Mouse (Mus musculus) ES-Bruce4 (cell line): ENCODE measurements around the gene Tbc1d13. TPM values are rescaled to one million over a fixed set of nuclear protein-coding genes. Genes with fewer than 3 reads are reported as not detected.

ENCODE experiments used
- H3K27ac ChIP-seq: 2 replicates; pipeline ENCODE4 v1.5.1; 2012; ENCODE audit warnings: low read length, inconsistent platforms; ENCODE audit not compliant: insufficient read depth
- H3K27me3 ChIP-seq: 2 replicates; pipeline ENCODE4 v1.6.1; 2012; ENCODE audit warnings: mild to moderate bottlenecking, low read length, inconsistent platforms; ENCODE audit not compliant: control insufficient read depth, poor library complexity, insufficient read depth, severe bottlenecking
- H3K36me3 ChIP-seq: 2 replicates; pipeline ENCODE4 v1.6.1; 2012; ENCODE audit warnings: inconsistent platforms, mild to moderate bottlenecking, low read length, moderate library complexity; ENCODE audit not compliant: control insufficient read depth, poor library complexity, insufficient read depth, severe bottlenecking
- H3K4me1 ChIP-seq: one replicate; pipeline ENCODE4 v1.8.1; 2011; ENCODE audit warnings: low read length; ENCODE audit not compliant: control insufficient read depth, insufficient read depth
- H3K4me3 ChIP-seq: 2 replicates; pipeline ENCODE4 v1.5.1; 2011; ENCODE audit warnings: low read depth, mild to moderate bottlenecking, low read length
- H3K9ac ChIP-seq: 2 replicates; pipeline ENCODE4 v1.6.1; 2012; ENCODE audit warnings: low read depth, mild to moderate bottlenecking, inconsistent platforms; ENCODE audit not compliant: poor library complexity, severe bottlenecking
- H3K9me3 ChIP-seq: replicated peaks from 2 replicates; pipeline ENCODE4 v1.6.1; 2012; ENCODE audit warnings: mild to moderate bottlenecking, low read length, inconsistent platforms; ENCODE audit not compliant: control insufficient read depth, poor library complexity, insufficient read depth, severe bottlenecking
- CTCF ChIP-seq: IDR thresholded peaks from one replicate; pipeline ENCODE4 v1.8.1; 2011; ENCODE audit warnings: low read depth, low read length
- EP300 ChIP-seq: IDR thresholded peaks from 2 replicates; pipeline ENCODE4 v1.6.1; 2011; ENCODE audit warnings: low read depth, low read length; ENCODE audit not compliant: insufficient read depth
- POLR2A ChIP-seq: IDR thresholded peaks from one replicate; pipeline ENCODE4 v1.8.1; 2011; ENCODE audit warnings: low read length; ENCODE audit not compliant: insufficient read depth
- polyA plus RNA-seq: library from polyadenylated mRNA; stranded (reverse); fragments of >200 nt; gene quantifications from 2 replicates; pipeline ENCODE4 v1.2.4, GENCODE M21; 2011; ENCODE audit warnings: low read depth; ENCODE audit not compliant: missing spikeins, insufficient read depth, insufficient read length

Gene Tbc1d13
- polyA plus RNA-seq, 1 experiment: 173 TPM

DNA sequence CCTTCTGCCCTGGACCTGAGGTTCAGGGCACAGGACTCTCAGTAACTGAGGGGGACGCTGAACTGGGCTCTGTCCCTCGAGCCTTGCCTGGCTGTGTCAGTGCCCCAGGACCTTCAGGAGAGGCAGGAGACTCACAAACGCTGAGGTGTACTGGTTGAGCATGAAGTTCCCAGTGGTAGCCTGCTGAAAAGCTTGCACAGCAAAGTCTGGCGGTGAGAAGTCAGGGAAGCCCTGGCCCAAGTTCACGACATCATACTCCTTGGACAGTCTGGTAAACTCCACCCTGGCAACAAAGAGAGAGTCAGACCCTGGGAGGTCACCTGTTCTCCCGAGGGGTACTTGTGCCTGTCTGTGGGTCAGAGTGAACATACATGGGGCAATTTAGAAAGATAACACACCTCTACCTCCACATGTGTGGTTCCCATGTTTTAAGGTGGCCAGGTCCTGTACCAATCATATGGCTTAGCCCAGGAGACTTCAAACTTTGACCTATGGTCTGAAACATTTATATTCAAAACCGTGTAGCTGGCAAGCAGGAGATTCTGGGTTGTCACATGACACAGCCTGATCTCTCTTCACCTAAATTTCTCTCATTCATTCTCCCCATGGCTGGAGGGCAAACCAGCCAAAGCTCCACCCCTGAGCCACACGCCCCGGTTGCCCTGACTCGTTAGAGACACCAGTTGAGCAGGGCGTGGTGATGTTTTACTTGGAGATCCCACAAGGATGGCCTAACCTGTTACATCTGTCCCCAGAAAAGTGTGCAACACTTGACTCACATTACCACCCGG lies 58.4 kb downstream of the Tbc1d13 start:
- Histone ChIP-seq H3K27me3 (no peaks in the 10 kb centered on the region), H3K27ac (no peak overlapping the region), H3K36me3 (no peaks in the 10 kb centered on the region), H3K9me3 (no peaks in the 10 kb centered on the region), H3K9ac (no peak overlapping the region), H3K4me3 (no peak overlapping the region), H3K4me1 (peaks cover 7% of the 10 kb centered on the region)
- TF ChIP-seq EP300 (no peak), POLR2A (no peak), CTCF (no peak)

DNA sequence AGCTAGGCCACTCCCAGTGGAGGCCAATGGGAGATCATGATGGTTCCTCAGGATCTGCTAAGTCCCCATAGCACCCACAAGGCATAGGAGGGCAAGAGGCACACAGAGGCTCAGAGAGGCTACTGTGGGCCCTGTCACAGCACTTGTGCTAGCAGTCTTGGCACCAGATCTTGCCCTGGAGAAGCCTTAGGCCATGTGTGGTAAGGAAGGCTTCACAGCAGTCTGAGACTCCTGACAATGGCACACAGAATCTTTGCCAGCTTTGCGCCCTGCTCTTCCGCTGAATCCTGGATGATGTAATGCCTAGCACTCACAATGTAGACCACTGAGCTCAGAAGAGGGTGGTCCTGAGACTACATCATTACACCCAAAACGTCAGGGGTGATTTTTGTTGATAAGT lies 61.1 kb downstream of the Tbc1d13 start:
- Histone ChIP-seq H3K4me3 (no peak overlapping the region), H3K4me1 (peaks cover 7% of the 10 kb centered on the region), H3K9me3 (no peaks in the 10 kb centered on the region), H3K27ac (no peak overlapping the region), H3K9ac (no peak overlapping the region), H3K27me3 (no peaks in the 10 kb centered on the region), H3K36me3 (no peaks in the 10 kb centered on the region)
- TF ChIP-seq POLR2A: no peak
- no peak for TF ChIP-seq CTCF
- TF ChIP-seq EP300: no peak

GRCm38 (mm10) chr2:30198021-30198420 lies 64.5 kb downstream of the Tbc1d13 start:
- no peak for TF ChIP-seq POLR2A
- no peak for TF ChIP-seq CTCF
- no peak for TF ChIP-seq EP300
- H3K9ac ChIP-seq: no peak overlapping the region

DNA sequence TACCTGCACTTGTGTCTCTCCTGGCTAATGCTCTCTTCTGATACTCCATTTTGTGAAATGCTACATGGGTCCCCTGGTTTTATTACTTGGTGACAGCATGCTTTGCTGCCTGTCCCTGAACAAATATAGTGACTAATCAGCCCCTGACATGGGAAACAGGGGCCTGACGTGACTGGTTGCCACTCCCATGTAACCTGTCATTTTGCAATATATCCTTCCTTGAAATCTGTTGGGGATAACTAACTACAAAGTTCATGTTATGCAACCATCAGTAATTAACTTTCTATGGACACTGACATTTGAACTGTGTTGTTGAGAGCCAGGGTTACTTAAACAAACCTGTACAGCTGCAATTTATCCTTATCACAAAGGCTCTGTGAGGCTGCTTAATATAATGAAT lies 66.4 kb downstream of the Tbc1d13 start:
- peaks cover 2% of the 10 kb centered on the region for H3K4me1 ChIP-seq
- H3K9ac ChIP-seq: no peak overlapping the region

More at GRCm38 (mm10) chr2:30198021-30198420, 64.5 kb downstream of the Tbc1d13 start:
- Histone ChIP-seq H3K36me3 (no peaks in the 10 kb centered on the region), H3K4me3 (no peak overlapping the region), H3K27me3 (no peaks in the 10 kb centered on the region), H3K4me1 (peaks cover 4% of the 10 kb centered on the region), H3K9me3 (no peaks in the 10 kb centered on the region), H3K27ac (no peak overlapping the region)

GRCm38 (mm10) chr2:30200388-30200925 lies 66.9 kb downstream of the Tbc1d13 start:
- no peaks in the 10 kb centered on the region for H3K9me3 ChIP-seq
- no peak for TF ChIP-seq CTCF
- no peak for TF ChIP-seq POLR2A
- TF ChIP-seq EP300: no peak
- H3K9ac ChIP-seq: no peak overlapping the region
- no peaks in the 10 kb centered on the region for H3K36me3 ChIP-seq
- H3K27ac ChIP-seq: no peak overlapping the region
- H3K27me3 ChIP-seq: no peaks in the 10 kb centered on the region
- H3K4me3 ChIP-seq: no peak overlapping the region
- H3K4me1 ChIP-seq: peaks cover 2% of the 10 kb centered on the region

More for the DNA sequence above, 66.4 kb downstream of the Tbc1d13 start:
- Histone ChIP-seq H3K36me3 (no peaks in the 10 kb centered on the region), H3K4me3 (no peak overlapping the region), H3K9me3 (no peaks in the 10 kb centered on the region), H3K27me3 (no peaks in the 10 kb centered on the region), H3K27ac (no peak overlapping the region)
- TF ChIP-seq POLR2A: no peak

Other genes with a start within 250 kb of the Tbc1d13 start
- gene Odf2, start 244.5 kb upstream of the Tbc1d13 start, polyA plus RNA-seq: 241 and 257 TPM in 2 replicates
- 56.4 and 59.7 TPM in 2 replicates for gene Gle1, start 198.3 kb upstream of the Tbc1d13 start, polyA plus RNA-seq
- 200 and 235 TPM in 2 replicates for gene Sptan1, start 168.2 kb upstream of the Tbc1d13 start, polyA plus RNA-seq
- gene Wdr34, start 84.9 kb upstream of the Tbc1d13 start, polyA plus RNA-seq: 20.6 and 22.2 TPM in 2 replicates
- gene Set, start 76.4 kb upstream of the Tbc1d13 start, polyA plus RNA-seq: 1,058 and 1,233 TPM in 2 replicates
- gene Pkn3, start 56.1 kb upstream of the Tbc1d13 start, polyA plus RNA-seq: 15.2 and 17.2 TPM in 2 replicates
- 39.0 and 41.2 TPM in 2 replicates for gene Zdhhc12, start 40.1 kb upstream of the Tbc1d13 start, polyA plus RNA-seq
- 33.8 and 35.1 TPM in 2 replicates for gene Zer1, start 9.2 kb upstream of the Tbc1d13 start, polyA plus RNA-seq
- gene Endog, start 37.7 kb downstream of the Tbc1d13 start, polyA plus RNA-seq: 6.5 and 8.0 TPM in 2 replicates
- 45.9 and 50.5 TPM in 2 replicates for gene Spout1, start 44.7 kb downstream of the Tbc1d13 start, polyA plus RNA-seq
- gene Kyat1, start 72.1 kb downstream of the Tbc1d13 start, polyA plus RNA-seq: 9.6 and 12.3 TPM in 2 replicates
- gene Lrrc8a, start 104.0 kb downstream of the Tbc1d13 start, polyA plus RNA-seq: 19.2 and 22.0 TPM in 2 replicates
- gene Gm28035, start 106.8 kb downstream of the Tbc1d13 start, polyA plus RNA-seq: 1.5 TPM in 1 of 2 replicates, not detected in the other
- 11.4 and 13.0 TPM in 2 replicates for gene Phyhd1, start 132.5 kb downstream of the Tbc1d13 start, polyA plus RNA-seq
- gene Gm28038, start 147.3 kb downstream of the Tbc1d13 start, polyA plus RNA-seq: 114 and 138 TPM in 2 replicates
- 3.4 and 3.8 TPM in 2 replicates for gene Dolk, start 152.6 kb downstream of the Tbc1d13 start, polyA plus RNA-seq
- gene Nup188, start 152.7 kb downstream of the Tbc1d13 start, polyA plus RNA-seq: 134 and 138 TPM in 2 replicates
- gene Sh3glb2, start 225.6 kb downstream of the Tbc1d13 start, polyA plus RNA-seq: 30.8 and 32.5 TPM in 2 replicates
- 16.6 and 18.6 TPM in 2 replicates for gene Miga2, start 230.5 kb downstream of the Tbc1d13 start, polyA plus RNA-seq